Mouse (Mus musculus): ENCODE measurements at regions not wholly inside any gene's neighbourhood (a gene's known extent, or its start where the extent isn't known, plus 50 kb on each side); places are given as distances from the start of the nearest gene placed in this dataset.
"Not testable (repeated sequence)": the region's sequence is repeated elsewhere in the genome, so short reads cannot be mapped to it uniquely, and the experiment has no call there.

GRCm38 (mm10) chr4:3497392-3497791 is 312.2 kb upstream of the Vmn1r3 start:
- peak; percentile 49 for ATAC-seq (replicated peaks; ENCODE audit: poor library complexity)

- peak; percentile 65 for ATAC-seq (replicated peaks; ENCODE audit: poor library complexity)
These were observed 310.8 kb upstream of the Vmn1r3 start for GRCm38 (mm10) chr4:3495987-3496386.

- peak; percentile 64 for ATAC-seq (replicated peaks; ENCODE audit: poor library complexity)
These were observed 309.0 kb upstream of the Vmn1r3 start for GRCm38 (mm10) chr4:3494123-3494681.

- ATAC-seq (replicated peaks; ENCODE audit: poor library complexity) = peak; percentile 56
These were observed 305.7 kb upstream of the Vmn1r3 start for GRCm38 (mm10) chr4:3490901-3491300.

GRCm38 (mm10) chr4:3482092-3482491 is 296.9 kb upstream of the Vmn1r3 start:
- peak; percentile 80 for ATAC-seq (replicated peaks; ENCODE audit: poor library complexity)

- no peak for ATAC-seq (replicated peaks; ENCODE audit: poor library complexity)
These were observed 271.6 kb upstream of the Vmn1r3 start for GRCm38 (mm10) chr4:3456773-3457172.

- ATAC-seq (replicated peaks; ENCODE audit: poor library complexity) = 0 out of 2 replicates have a peak, but pooled peaks have one; percentile 37
These were observed 252.2 kb upstream of the Vmn1r3 start for GRCm38 (mm10) chr4:3437380-3437779.

GRCm38 (mm10) chr4:3427968-3428367 is 242.8 kb upstream of the Vmn1r3 start:
- ATAC-seq (replicated peaks; ENCODE audit: poor library complexity) = no peak

GRCm38 (mm10) chr4:3419920-3420499 is 234.9 kb upstream of the Vmn1r3 start:
- peak; percentile 97 for ATAC-seq (replicated peaks; ENCODE audit: poor library complexity)

GRCm38 (mm10) chr4:3416670-3417069 is 231.5 kb upstream of the Vmn1r3 start:
- no peak for ATAC-seq (replicated peaks; ENCODE audit: poor library complexity)

GRCm38 (mm10) chr4:3414442-3415022 is 229.4 kb upstream of the Vmn1r3 start:
- ATAC-seq (replicated peaks; ENCODE audit: poor library complexity) = not testable (repeated sequence)

- peak; percentile 77 for ATAC-seq (replicated peaks; ENCODE audit: poor library complexity)
These were observed 228.6 kb upstream of the Vmn1r3 start for GRCm38 (mm10) chr4:3413493-3414441.

- ATAC-seq (replicated peaks; ENCODE audit: poor library complexity) = peak; percentile 64
These were observed 227.2 kb upstream of the Vmn1r3 start for GRCm38 (mm10) chr4:3412323-3412722.

GRCm38 (mm10) chr4:3402856-3403255 is 217.7 kb upstream of the Vmn1r3 start:
- not testable (repeated sequence) for ATAC-seq (replicated peaks; ENCODE audit: poor library complexity)

GRCm38 (mm10) chr4:3401766-3402165 is 216.6 kb upstream of the Vmn1r3 start:
- not testable (repeated sequence) for ATAC-seq (replicated peaks; ENCODE audit: poor library complexity)

GRCm38 (mm10) chr4:3391579-3391978 is 206.4 kb upstream of the Vmn1r3 start:
- not testable (repeated sequence) for ATAC-seq (replicated peaks; ENCODE audit: poor library complexity)

- not testable (repeated sequence) for ATAC-seq (replicated peaks; ENCODE audit: poor library complexity)
These were observed 188.0 kb upstream of the Vmn1r3 start for GRCm38 (mm10) chr4:3373027-3373763.

- ATAC-seq (replicated peaks; ENCODE audit: poor library complexity) = 0 out of 2 replicates have a peak, but pooled peaks have one; percentile 23
These were observed 182.9 kb upstream of the Vmn1r3 start for GRCm38 (mm10) chr4:3368021-3368420.

GRCm38 (mm10) chr4:3343443-3343842 is 158.3 kb upstream of the Vmn1r3 start:
- ATAC-seq (replicated peaks; ENCODE audit: poor library complexity) = not testable (repeated sequence)

GRCm38 (mm10) chr4:3342696-3343095 is 157.5 kb upstream of the Vmn1r3 start:
- ATAC-seq (replicated peaks; ENCODE audit: poor library complexity) = not testable (repeated sequence)

Data from megakaryocyte progenitor cell, adult 5-6 weeks (primary cell).